Mouse (Mus musculus) embryonic facial prominence, embryonic 11.5 days (tissue): ENCODE data around the gene Tulp1. TPM values are rescaled to one million over a fixed set of nuclear protein-coding genes. Genes with fewer than 3 reads are reported as not detected.
A peak's percentile ranks its signal among the peaks of the same experiment; 100 is the strongest.

Experiments
- ATAC-seq: fragments of 200-750 bp; cut with Nextera tagmentation; replicated peaks from 2 replicates; pipeline ENCODE4 v1.8.0; 2017; ENCODE audit warnings: low read depth; ENCODE audit not compliant: insufficient number of reproducible peaks, low FRiP score, low TSS enrichment
- DNase-seq: peaks from one replicate; pipeline ENCODE4 v3.0.0-alpha.2; 2015; ENCODE audit warnings: low spot score
- H3K27ac ChIP-seq: fragments of 300-500 bp; sonication (generic); replicated peaks from 2 replicates; pipeline ENCODE4 v1.5.1; 2014; ENCODE audit warnings: mild to moderate bottlenecking, low read depth, low read length, control low read depth
- H3K27me3 ChIP-seq: fragments of 300-500 bp; sonication (generic); 2 replicates; pipeline ENCODE4 v1.6.1; 2014; ENCODE audit warnings: mild to moderate bottlenecking, low read length, moderate library complexity, mixed read lengths; ENCODE audit not compliant: control insufficient read depth, insufficient read depth
- H3K36me3 ChIP-seq: fragments of 300-500 bp; sonication (generic); replicated peaks from 2 replicates; pipeline ENCODE4 v1.6.1; 2014; ENCODE audit warnings: low read depth, mild to moderate bottlenecking, low read length, moderate library complexity, mixed read lengths; ENCODE audit not compliant: control insufficient read depth, insufficient read depth
- H3K4me1 ChIP-seq: fragments of 300-500 bp; sonication (generic); 2 replicates; pipeline ENCODE4 v1.6.1; 2014; ENCODE audit warnings: low read length, mixed read lengths; ENCODE audit not compliant: control insufficient read depth, insufficient read depth
- H3K4me2 ChIP-seq: fragments of 300-500 bp; sonication (generic); 2 replicates; pipeline ENCODE4 v1.6.1; 2014; ENCODE audit warnings: low read depth, mild to moderate bottlenecking, control low read depth, low read length, moderate library complexity
- H3K4me3 ChIP-seq: fragments of 300-500 bp; sonication (generic); 2 replicates; pipeline ENCODE4 v1.5.1; 2014; ENCODE audit warnings: low read depth, low read length, control low read depth
- H3K9ac ChIP-seq: fragments of 300-500 bp; sonication (generic); replicated peaks from 2 replicates; pipeline ENCODE4 v1.6.1; 2014; ENCODE audit warnings: mild to moderate bottlenecking, control low read depth, low read length
- H3K9me3 ChIP-seq: fragments of 300-500 bp; sonication (generic); replicated peaks from 2 replicates; pipeline ENCODE4 v1.6.1; 2016; ENCODE audit warnings: mild to moderate bottlenecking, low read length, inconsistent platforms, mixed read lengths; ENCODE audit not compliant: control insufficient read depth
- WGBS: fragments of 180-500 bp; shearing (Covaris S2); extraction: QIAGEN DNeasy Blood & Tissue Kit; methylation state at CpG from one replicate; pipeline ENCODE4 v1.1.7; 2014; 5-methylcytosine and 5-hydroxymethylcytosine counted together
- polyA plus RNA-seq: library from polyadenylated mRNA; unstranded; fragments of >200 nt; fragmentation: Nextera tagmentation; extraction: Ambion mirVana; gene quantifications from 2 replicates; pipeline ENCODE4 v1.2.1, GENCODE M21; 2014

Tulp1 gene
- polyA plus RNA-seq, 1 experiment from 2014 or later, result 3.6 TPM

- Histone ChIP-seq H3K27ac (peak within 1 kb of the TSS; percentile 96), H3K9me3 (no peaks in the 10 kb centered on the region), H3K9ac (peak within 1 kb of the TSS; percentile 95), H3K4me1 (peaks cover 14% of the 10 kb centered on the region), H3K27me3 (no peaks in the 10 kb centered on the region; the same call in 1 of the 2 replicates), H3K4me2 (peak within 1 kb of the TSS; percentile 82), H3K4me3 (peak within 1 kb of the TSS; percentile 90), H3K36me3 (no peaks in the 10 kb centered on the region)
- 1% methylated on average over 45 of the region's 73 CpGs for WGBS
- DNase-seq, result peak; percentile 89
- peak; percentile 83 for ATAC-seq
These were observed 14.3 kb downstream of the Tulp1 start, which contains the start of gene Tead3 for GRCm38 (mm10) chr17:28350466-28351352. Gene Tead3 (minus strand): TSS chr17:28350817.

GRCm38 (mm10) chr17:28349901-28350465, 15.0 kb downstream of the Tulp1 start:
- Histone ChIP-seq H3K36me3 (no peaks in the 10 kb centered on the region), H3K27ac (peak overlapping the region; percentile 96), H3K27me3 (no peaks in the 10 kb centered on the region; the same call in 1 of the 2 replicates), H3K4me1 (peaks cover 20% of the 10 kb centered on the region), H3K9ac (peak overlapping the region; percentile 95), H3K4me3 (peak overlapping the region; percentile 90), H3K4me2 (peak overlapping the region; percentile 82), H3K9me3 (no peaks in the 10 kb centered on the region)
- DNase-seq, result no peak
- WGBS, result under 1% methylated on average over 54 of the region's 54 CpGs
- ATAC-seq, result peak; percentile 23

- H3K4me2 ChIP-seq, result peak overlapping the region; percentile 82
- H3K27ac ChIP-seq, result peak overlapping the region; percentile 96; the same call in 1 of the 2 replicates
- no peaks in the 10 kb centered on the region for H3K9me3 ChIP-seq
- peaks cover 26% of the 10 kb centered on the region for H3K4me1 ChIP-seq
- H3K4me3 ChIP-seq, result peak overlapping the region; percentile 90
- ATAC-seq (no peak), DNase-seq (no peak)
- 8% methylated on average over 13 of the region's 13 CpGs for WGBS
- no peaks in the 10 kb centered on the region; the same call in 1 of the 2 replicates for H3K27me3 ChIP-seq
- H3K36me3 ChIP-seq, result no peaks in the 10 kb centered on the region
- peak overlapping the region; percentile 95 for H3K9ac ChIP-seq
These were observed 15.7 kb downstream of the Tulp1 start for GRCm38 (mm10) chr17:28349264-28349880.

- Histone ChIP-seq H3K4me3 (no peak overlapping the region), H3K9me3 (no peaks in the 10 kb centered on the region), H3K9ac (peak overlapping the region; percentile 95), H3K27me3 (no peaks in the 10 kb centered on the region; the same call in 1 of the 2 replicates), H3K36me3 (no peaks in the 10 kb centered on the region), H3K27ac (no peak overlapping the region), H3K4me1 (peaks cover 32% of the 10 kb centered on the region), H3K4me2 (peak overlapping the region; percentile 82)
- ATAC-seq (no peak), DNase-seq (no peak)
- WGBS, result 41% methylated on average over 6 of the region's 6 CpGs
These were observed 16.8 kb downstream of the Tulp1 start for GRCm38 (mm10) chr17:28348211-28348610.

GRCm38 (mm10) chr17:28347327-28347726, 17.7 kb downstream of the Tulp1 start:
- Histone ChIP-seq H3K27ac (no peak overlapping the region), H3K27me3 (no peaks in the 10 kb centered on the region; the same call in 1 of the 2 replicates), H3K4me3 (no peak overlapping the region), H3K9me3 (no peaks in the 10 kb centered on the region), H3K4me2 (no peak overlapping the region), H3K36me3 (no peaks in the 10 kb centered on the region), H3K9ac (no peak overlapping the region), H3K4me1 (peaks cover 32% of the 10 kb centered on the region)
- 72% methylated on average over 10 of the region's 10 CpGs for WGBS
- DNase-seq (no peak), ATAC-seq (no peak)

- Histone ChIP-seq H3K9ac (peak overlapping the region; percentile 25; the same call in 1 of the 2 replicates), H3K4me1 (peaks cover 30% of the 10 kb centered on the region), H3K4me3 (no peak overlapping the region), H3K36me3 (no peaks in the 10 kb centered on the region), H3K27me3 (no peaks in the 10 kb centered on the region), H3K9me3 (no peaks in the 10 kb centered on the region), H3K4me2 (peak overlapping the region; percentile 43), H3K27ac (peak overlapping the region; percentile 70)
- WGBS, result 5% methylated on average over 8 of the region's 10 CpGs
- ATAC-seq, result no peak
- peak; percentile 70 for DNase-seq
These were observed 19.1 kb downstream of the Tulp1 start for GRCm38 (mm10) chr17:28345882-28346281.

GRCm38 (mm10) chr17:28345271-28345721, 19.7 kb downstream of the Tulp1 start:
- WGBS, result 10% methylated on average over 8 of the region's 8 CpGs
- Histone ChIP-seq H3K27ac (peak overlapping the region; percentile 70), H3K4me1 (peaks cover 30% of the 10 kb centered on the region)

More at GRCm38 (mm10) chr17:28345271-28345721, 19.7 kb downstream of the Tulp1 start:
- no peak overlapping the region for H3K4me3 ChIP-seq
- H3K9ac ChIP-seq, result peak overlapping the region; percentile 25; the same call in 1 of the 2 replicates
- H3K27me3 ChIP-seq, result no peaks in the 10 kb centered on the region
- no peaks in the 10 kb centered on the region for H3K36me3 ChIP-seq
- peak overlapping the region; percentile 43 for H3K4me2 ChIP-seq
- H3K9me3 ChIP-seq, result no peaks in the 10 kb centered on the region
- DNase-seq (no peak), ATAC-seq (no peak)
